Mouse (Mus musculus): ENCODE measurements around the gene Nf1. TPM values are rescaled to one million over a fixed set of nuclear protein-coding genes. Genes with fewer than 3 reads are reported as not detected.
"Not testable (repeated sequence)": the region's sequence is repeated elsewhere in the genome, so short reads cannot be mapped to it uniquely, and the experiment has no call there.

Gene Nf1
- polyA plus RNA-seq, 1 experiment = 8.0 TPM

- Histone ChIP-seq H3K79me2 (ENCODE audit: control insufficient read depth, insufficient read depth) (no peaks in the 10 kb centered on the region), H3K36me3 (ENCODE audit: control insufficient read depth, insufficient read depth) (no peaks in the 10 kb centered on the region), H3K4me3 (ENCODE audit: insufficient read depth, poor library complexity, severe bottlenecking) (no peak overlapping the region), H3K27me3 (ENCODE audit: control insufficient read depth, insufficient read depth, insufficient read length) (no peaks in the 10 kb centered on the region), H3ac (ENCODE audit: control insufficient read depth, insufficient read length, low read depth) (no peak overlapping the region), H3K79me3 (ENCODE audit: low read depth) (no peaks in the 10 kb centered on the region)
- TF ChIP-seq CEBPB (IDR thresholded peaks at IDR 0.05; ENCODE audit: low read depth) (no peak), CTCF (IDR thresholded peaks at IDR 0.05; ENCODE audit: control insufficient read depth, insufficient read depth, insufficient read length) (peak; percentile 7)
Observed at GRCm38 (mm10) chr11:79296167-79296566, 43.3 kb upstream of the Nf1 start.

- Histone ChIP-seq H3ac (ENCODE audit: control insufficient read depth, insufficient read length, low read depth) (no peak within 1 kb of the TSS), H3K79me3 (ENCODE audit: low read depth) (no peaks in the 10 kb centered on the region), H3K4me3 (ENCODE audit: insufficient read depth, poor library complexity, severe bottlenecking) (no peak within 1 kb of the TSS), H3K79me2 (ENCODE audit: control insufficient read depth, insufficient read depth) (no peaks in the 10 kb centered on the region), H3K27me3 (ENCODE audit: control insufficient read depth, insufficient read depth, insufficient read length) (no peaks in the 10 kb centered on the region), H3K36me3 (ENCODE audit: control insufficient read depth, insufficient read depth) (no peaks in the 10 kb centered on the region)
- no peak for TF ChIP-seq MAX (IDR thresholded peaks at IDR 0.05)
Observed at GRCm38 (mm10) chr11:79296856-79297491, 42.5 kb upstream of the Nf1 start, which contains the start of gene Gm9964. Gm9964 (minus strand) TSS chr11:79296906.

- H3K36me3 ChIP-seq (ENCODE audit: control insufficient read depth, insufficient read depth) = no peaks in the 10 kb centered on the region
- TF ChIP-seq MAX (IDR thresholded peaks at IDR 0.05) (no peak), MYOD1 (IDR thresholded peaks at IDR 0.05; ENCODE audit: control insufficient read depth, insufficient read length, low read depth) (no peak), CTCF (IDR thresholded peaks at IDR 0.05; ENCODE audit: control insufficient read depth, insufficient read depth, insufficient read length) (no peak), CEBPB (IDR thresholded peaks at IDR 0.05; ENCODE audit: low read depth) (no peak), MYOG (IDR thresholded peaks at IDR 0.05; ENCODE audit: control insufficient read depth, extremely low read depth, insufficient read length) (no peak), FOSL1 (IDR thresholded peaks at IDR 0.05; ENCODE audit: insufficient read depth, low read length, poor library complexity, severe bottlenecking) (no peak), USF1 (IDR thresholded peaks at IDR 0.05; ENCODE audit: low read depth) (no peak)
Observed at GRCm38 (mm10) chr11:79299719-79300431, 39.6 kb upstream of the Nf1 start.

GRCm38 (mm10) chr11:79303109-79303508 is 36.4 kb upstream of the Nf1 start:
- Histone ChIP-seq H3K36me3 (ENCODE audit: control insufficient read depth, insufficient read depth) (no peaks in the 10 kb centered on the region), H3ac (ENCODE audit: control insufficient read depth, insufficient read length, low read depth) (no peak overlapping the region), H3K79me2 (ENCODE audit: control insufficient read depth, insufficient read depth) (no peaks in the 10 kb centered on the region), H3K27me3 (ENCODE audit: control insufficient read depth, insufficient read depth, insufficient read length) (no peaks in the 10 kb centered on the region), H3K79me3 (ENCODE audit: low read depth) (no peaks in the 10 kb centered on the region), H3K4me3 (ENCODE audit: insufficient read depth, poor library complexity, severe bottlenecking) (no peak overlapping the region)
- no peak for TF ChIP-seq CTCF (IDR thresholded peaks at IDR 0.05; ENCODE audit: control insufficient read depth, insufficient read depth, insufficient read length)
- TF ChIP-seq MAX (IDR thresholded peaks at IDR 0.05) = no peak
- TF ChIP-seq CEBPB (IDR thresholded peaks at IDR 0.05; ENCODE audit: low read depth) = no peak
- TF ChIP-seq FOSL1 (IDR thresholded peaks at IDR 0.05; ENCODE audit: insufficient read depth, low read length, poor library complexity, severe bottlenecking) = no peak
- TF ChIP-seq MYOD1 (IDR thresholded peaks at IDR 0.05; ENCODE audit: control insufficient read depth, insufficient read length, low read depth) = no peak
- no peak for TF ChIP-seq MYOG (IDR thresholded peaks at IDR 0.05; ENCODE audit: control insufficient read depth, extremely low read depth, insufficient read length)
- TF ChIP-seq USF1 (IDR thresholded peaks at IDR 0.05; ENCODE audit: low read depth) = no peak

More at GRCm38 (mm10) chr11:79299719-79300431, 39.6 kb upstream of the Nf1 start:
- Histone ChIP-seq H3K79me3 (ENCODE audit: low read depth) (no peaks in the 10 kb centered on the region), H3ac (ENCODE audit: control insufficient read depth, insufficient read length, low read depth) (no peak overlapping the region), H3K4me3 (ENCODE audit: insufficient read depth, poor library complexity, severe bottlenecking) (no peak overlapping the region), H3K27me3 (ENCODE audit: control insufficient read depth, insufficient read depth, insufficient read length) (no peaks in the 10 kb centered on the region), H3K79me2 (ENCODE audit: control insufficient read depth, insufficient read depth) (no peaks in the 10 kb centered on the region)

- not testable (repeated sequence) for H3K79me3 ChIP-seq (ENCODE audit: low read depth); H3ac ChIP-seq (ENCODE audit: control insufficient read depth, insufficient read length, low read depth); H3K4me3 ChIP-seq (ENCODE audit: insufficient read depth, poor library complexity, severe bottlenecking); H3K79me2 ChIP-seq (ENCODE audit: control insufficient read depth, insufficient read depth); H3K36me3 ChIP-seq (ENCODE audit: control insufficient read depth, insufficient read depth); H3K27me3 ChIP-seq (ENCODE audit: control insufficient read depth, insufficient read depth, insufficient read length)
Observed at GRCm38 (mm10) chr11:79304245-79304644, 35.2 kb upstream of the Nf1 start.

- TF ChIP-seq FOSL1 (IDR thresholded peaks at IDR 0.05; ENCODE audit: insufficient read depth, low read length, poor library complexity, severe bottlenecking) (peak; percentile 79), MAX (IDR thresholded peaks at IDR 0.05) (peak; percentile 40), MYOG (IDR thresholded peaks at IDR 0.05; ENCODE audit: control insufficient read depth, extremely low read depth, insufficient read length) (no peak)
- Histone ChIP-seq H3K79me3 (ENCODE audit: low read depth) (no peaks in the 10 kb centered on the region), H3K4me3 (ENCODE audit: insufficient read depth, poor library complexity, severe bottlenecking) (no peak overlapping the region), H3K79me2 (ENCODE audit: control insufficient read depth, insufficient read depth) (no peaks in the 10 kb centered on the region), H3K36me3 (ENCODE audit: control insufficient read depth, insufficient read depth) (no peaks in the 10 kb centered on the region), H3K27me3 (ENCODE audit: control insufficient read depth, insufficient read depth, insufficient read length) (no peaks in the 10 kb centered on the region), H3ac (ENCODE audit: control insufficient read depth, insufficient read length, low read depth) (peak overlapping the region; percentile 13)
Observed at GRCm38 (mm10) chr11:79305697-79306340, 33.7 kb upstream of the Nf1 start.
